Mouse (Mus musculus): ENCODE measurements around the gene Prodh2. TPM values are rescaled to one million over a fixed set of nuclear protein-coding genes. Genes with fewer than 3 reads are reported as not detected.

Prodh2 gene
- total and polyA plus RNA-seq, 2 experiments from 2014 or later = not detected

DNA sequence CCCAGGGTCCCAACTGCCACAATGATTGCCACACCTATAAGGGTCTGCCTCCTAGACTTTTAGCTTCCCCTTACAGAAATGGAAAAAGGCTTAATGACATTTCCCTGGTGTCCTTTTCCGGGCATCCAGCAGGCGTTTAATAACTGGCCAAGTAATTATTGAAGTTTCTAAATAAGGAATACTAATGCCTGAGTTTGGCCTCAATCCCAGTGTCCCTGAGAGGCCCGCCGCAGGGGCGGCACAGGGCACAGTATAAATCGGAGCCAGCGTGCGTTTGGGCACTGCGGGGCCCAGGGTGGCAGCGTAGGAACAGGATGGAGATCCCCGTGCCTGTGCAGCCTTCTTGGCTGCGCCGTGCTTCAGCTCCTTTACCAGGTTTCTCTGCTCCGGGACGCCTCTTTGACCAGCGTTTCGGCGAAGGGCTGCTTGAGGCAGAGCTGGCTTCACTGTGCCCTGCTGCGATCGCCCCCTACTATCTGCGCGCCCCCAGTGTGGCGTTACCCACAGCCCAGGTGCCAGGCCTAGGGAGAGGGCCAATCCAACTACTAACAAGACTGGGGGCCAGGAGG, 59.7 kb downstream of the Prodh2 start:
- H3K9ac ChIP-seq = peak overlapping the region; percentile 44
- ATAC-seq = no peak
- H3K4me2 ChIP-seq (ENCODE audit: low read depth) = peak overlapping the region; percentile 75
- peaks cover 36% of the 10 kb centered on the region for H3K36me3 ChIP-seq (ENCODE audit: insufficient read depth)
- H3K27ac ChIP-seq (ENCODE audit: low read depth, low read length) = peak overlapping the region; percentile 73
- H3K9me3 ChIP-seq (ENCODE audit: low read length) = no peaks in the 10 kb centered on the region
- no peaks in the 10 kb centered on the region for H3K27me3 ChIP-seq (ENCODE audit: insufficient read depth, low read length)
- H3K4me3 ChIP-seq (ENCODE audit: low read depth, low read length) = peak overlapping the region; percentile 55
- no peak for DNase-seq
- TF ChIP-seq CTCF (IDR thresholded peaks at IDR 0.05; ENCODE audit: low read depth) = no peak
- 2% methylated on average over 23 of the region's 23 CpGs for WGBS
- H3K4me1 ChIP-seq (ENCODE audit: insufficient read depth) = peaks cover 10% of the 10 kb centered on the region; the same call in 1 of the 2 replicates

DNA sequence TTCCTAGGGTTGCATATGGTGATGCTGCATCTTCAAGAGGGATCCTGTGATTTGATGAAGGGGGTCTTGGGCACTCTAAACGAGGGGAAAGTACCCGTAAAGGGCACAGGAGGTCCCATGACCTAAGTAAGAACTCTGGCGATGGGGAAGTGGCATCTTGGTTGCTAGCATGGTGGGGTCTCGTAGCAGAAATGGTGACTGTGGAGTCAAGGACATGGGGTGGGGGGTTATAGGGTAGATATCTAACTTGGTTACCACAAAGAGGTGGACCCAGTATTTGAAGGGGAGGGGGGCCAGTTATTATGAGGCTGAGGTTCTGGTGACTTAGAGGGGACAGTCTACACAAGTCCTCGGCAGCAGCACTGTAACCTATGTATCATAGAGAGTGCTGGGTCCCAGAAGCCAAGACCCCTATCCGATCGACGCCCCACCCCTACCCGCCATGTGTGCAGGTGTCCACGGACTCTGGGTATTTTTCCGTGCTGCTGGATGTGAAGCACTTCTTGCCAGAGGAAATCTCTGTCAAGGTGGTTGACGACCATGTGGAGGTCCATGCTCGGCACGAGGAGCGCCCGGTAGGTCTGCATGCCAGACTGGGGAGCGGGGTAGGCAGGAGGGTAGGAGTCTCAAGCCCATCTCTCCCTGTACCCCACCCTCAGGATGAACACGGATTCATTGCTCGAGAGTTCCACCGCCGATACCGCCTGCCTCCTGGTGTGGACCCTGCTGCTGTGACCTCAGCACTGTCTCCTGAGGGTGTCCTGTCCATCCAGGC, 60.6 kb downstream of the Prodh2 start:
- Histone ChIP-seq H3K27ac (ENCODE audit: low read depth, low read length) (no peak overlapping the region), H3K9ac (peak overlapping the region; percentile 44; the same call in 1 of the 2 replicates), H3K4me1 (ENCODE audit: insufficient read depth) (peaks cover 19% of the 10 kb centered on the region; the same call in 1 of the 2 replicates), H3K4me3 (ENCODE audit: low read depth, low read length) (no peak overlapping the region), H3K27me3 (ENCODE audit: insufficient read depth, low read length) (no peaks in the 10 kb centered on the region), H3K4me2 (ENCODE audit: low read depth) (peak overlapping the region; percentile 75), H3K9me3 (ENCODE audit: low read length) (no peaks in the 10 kb centered on the region), H3K36me3 (ENCODE audit: insufficient read depth) (peaks cover 32% of the 10 kb centered on the region)
- DNase-seq = no peak
- ATAC-seq = no peak
- no peak for TF ChIP-seq CTCF (IDR thresholded peaks at IDR 0.05; ENCODE audit: low read depth)
- whole genome bisulfite sequencing = 87% methylated on average over 22 of the region's 22 CpGs

- WGBS = 94% methylated on average over 18 of the region's 18 CpGs
- ATAC-seq (no peak), DNase-seq (no peak)
- H3K36me3 ChIP-seq (ENCODE audit: insufficient read depth) = peaks cover 27% of the 10 kb centered on the region
- peaks cover 21% of the 10 kb centered on the region for H3K4me1 ChIP-seq (ENCODE audit: insufficient read depth)
- H3K9ac ChIP-seq = no peak overlapping the region
- no peak overlapping the region for H3K4me3 ChIP-seq (ENCODE audit: low read depth, low read length)
- no peaks in the 10 kb centered on the region for H3K9me3 ChIP-seq (ENCODE audit: low read length)
- H3K27ac ChIP-seq (ENCODE audit: low read depth, low read length) = no peak overlapping the region
- 0 out of 2 replicates have a peak, but pooled peaks have one; percentile 16 for TF ChIP-seq CTCF (IDR thresholded peaks at IDR 0.05; ENCODE audit: low read depth)
- no peak overlapping the region for H3K4me2 ChIP-seq (ENCODE audit: low read depth)
- no peaks in the 10 kb centered on the region for H3K27me3 ChIP-seq (ENCODE audit: insufficient read depth, low read length)
Measured at GRCm38 (mm10) chr7:30556894-30557536, 63.6 kb downstream of the Prodh2 start.

- Histone ChIP-seq H3K9me3 (ENCODE audit: low read length) (no peaks in the 10 kb centered on the region), H3K27ac (ENCODE audit: low read depth, low read length) (no peak overlapping the region), H3K4me1 (ENCODE audit: insufficient read depth) (peaks cover 16% of the 10 kb centered on the region), H3K36me3 (ENCODE audit: insufficient read depth) (peaks cover 27% of the 10 kb centered on the region), H3K4me3 (ENCODE audit: low read depth, low read length) (no peak overlapping the region), H3K9ac (0 out of 2 replicates have a peak overlapping the region, but pooled peaks have one; percentile 64), H3K4me2 (ENCODE audit: low read depth) (no peak overlapping the region), H3K27me3 (ENCODE audit: insufficient read depth, low read length) (no peaks in the 10 kb centered on the region)
- ATAC-seq (no peak), DNase-seq (no peak)
- TF ChIP-seq CTCF (IDR thresholded peaks at IDR 0.05; ENCODE audit: low read depth) = no peak
- 86% methylated on average over 13 of the region's 13 CpGs for WGBS
Measured at GRCm38 (mm10) chr7:30557901-30558514, 64.6 kb downstream of the Prodh2 start.

GRCm38 (mm10) chr7:30558656-30559442, 65.4 kb downstream of the Prodh2 start:
- TF ChIP-seq CTCF (IDR thresholded peaks at IDR 0.05; ENCODE audit: low read depth) = no peak
- Histone ChIP-seq H3K27ac (ENCODE audit: low read depth, low read length) (peak overlapping the region; percentile 29; the same call in 1 of the 2 replicates), H3K4me1 (ENCODE audit: insufficient read depth) (peaks cover 11% of the 10 kb centered on the region), H3K4me3 (ENCODE audit: low read depth, low read length) (peak overlapping the region; percentile 62), H3K9ac (peak overlapping the region; percentile 64), H3K27me3 (ENCODE audit: insufficient read depth, low read length) (no peaks in the 10 kb centered on the region), H3K9me3 (ENCODE audit: low read length) (no peaks in the 10 kb centered on the region), H3K4me2 (ENCODE audit: low read depth) (peak overlapping the region; percentile 85), H3K36me3 (ENCODE audit: insufficient read depth) (peaks cover 27% of the 10 kb centered on the region)
- ATAC-seq = no peak
- DNase-seq = no peak
- WGBS = 16% methylated on average over 12 of the region's 12 CpGs

DNA sequence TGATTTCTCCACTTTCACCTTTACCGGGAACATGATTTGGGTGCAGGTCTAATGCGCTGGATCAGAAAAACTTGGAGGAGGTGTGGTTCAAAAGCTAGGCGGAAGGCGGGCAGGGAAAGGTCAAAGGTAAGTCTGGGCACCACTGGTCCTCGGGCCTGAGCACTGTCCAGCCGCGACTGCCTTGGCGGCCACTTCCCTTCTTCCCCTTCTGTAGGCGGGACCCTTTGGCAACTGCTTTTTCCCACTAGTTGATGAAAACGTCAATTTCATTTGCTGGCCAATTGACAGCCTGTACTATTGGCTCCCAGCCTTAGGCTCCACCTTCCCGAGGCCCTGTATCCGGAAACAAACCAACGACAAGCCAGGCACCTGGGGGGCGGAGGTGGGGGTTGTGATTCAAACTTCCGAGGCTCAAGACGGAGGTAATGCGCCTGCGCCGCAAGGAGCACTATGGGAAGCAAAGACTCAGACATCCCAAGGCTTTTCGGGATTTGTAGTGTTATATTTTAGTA, 66.1 kb downstream of the Prodh2 start, which contains the start of gene Lin37:
Gene Lin37, minus strand, starts transcription at position 396 of the 512 bp plus-strand sequence.
- ATAC-seq = peak; percentile 92
- Histone ChIP-seq H3K4me1 (ENCODE audit: insufficient read depth) (peaks cover 11% of the 10 kb centered on the region), H3K9me3 (ENCODE audit: low read length) (no peaks in the 10 kb centered on the region), H3K27ac (ENCODE audit: low read depth, low read length) (peak within 1 kb of the TSS; percentile 29; the same call in 1 of the 2 replicates), H3K9ac (peak within 1 kb of the TSS; percentile 64), H3K36me3 (ENCODE audit: insufficient read depth) (peaks cover 27% of the 10 kb centered on the region), H3K4me3 (ENCODE audit: low read depth, low read length) (peak within 1 kb of the TSS; percentile 62), H3K4me2 (ENCODE audit: low read depth) (peak within 1 kb of the TSS; percentile 85), H3K27me3 (ENCODE audit: insufficient read depth, low read length) (no peaks in the 10 kb centered on the region)
- 0% methylated on average over 20 of the region's 20 CpGs for WGBS
- DNase-seq = peak; percentile 99
- TF ChIP-seq CTCF (IDR thresholded peaks at IDR 0.05; ENCODE audit: low read depth) = no peak
